Mouse (Mus musculus): ENCODE data around the gene Mink1. TPM values are rescaled to one million over a fixed set of nuclear protein-coding genes. Genes with fewer than 3 reads are reported as not detected.

Mink1 gene
- polyA plus RNA-seq, 1 experiment from 2014 or later, result 10.8 TPM

GRCm38 (mm10) chr11:70657991-70658390 lies 95.3 kb downstream of the Mink1 start:
- Histone ChIP-seq H3K9me3 (no peaks in the 10 kb centered on the region), H3K36me3 (peaks cover 20% of the 10 kb centered on the region), H3K9ac (no peak overlapping the region), H3K27me3 (no peaks in the 10 kb centered on the region), H3K4me2 (no peak overlapping the region; the same call in 1 of the 2 replicates), H3K4me3 (no peak overlapping the region), H3K27ac (no peak overlapping the region), H3K4me1 (peaks cover 31% of the 10 kb centered on the region)
- 46% methylated on average over 9 of the region's 9 CpGs for whole genome bisulfite sequencing
- no peak for ATAC-seq (ENCODE audit: borderline replicate concordance, extremely low read depth, low FRiP score, low TSS enrichment)

GRCm38 (mm10) chr11:70658521-70658920 lies 95.8 kb downstream of the Mink1 start:
- WGBS, result 72% methylated on average over 5 of the region's 5 CpGs
- H3K9ac ChIP-seq, result no peak overlapping the region
- no peak overlapping the region for H3K4me2 ChIP-seq
- ATAC-seq (ENCODE audit: borderline replicate concordance, extremely low read depth, low FRiP score, low TSS enrichment), result no peak
- H3K9me3 ChIP-seq, result no peaks in the 10 kb centered on the region
- H3K36me3 ChIP-seq, result peaks cover 24% of the 10 kb centered on the region
- no peak overlapping the region for H3K4me3 ChIP-seq
- H3K27ac ChIP-seq, result no peak overlapping the region
- peaks cover 30% of the 10 kb centered on the region for H3K4me1 ChIP-seq
- no peaks in the 10 kb centered on the region for H3K27me3 ChIP-seq

GRCm38 (mm10) chr11:70658942-70659341 lies 96.3 kb downstream of the Mink1 start:
- no peak overlapping the region for H3K4me3 ChIP-seq
- peaks cover 28% of the 10 kb centered on the region for H3K36me3 ChIP-seq
- no peaks in the 10 kb centered on the region for H3K27me3 ChIP-seq
- H3K4me2 ChIP-seq, result no peak overlapping the region
- no peak for ATAC-seq (ENCODE audit: borderline replicate concordance, extremely low read depth, low FRiP score, low TSS enrichment)
- H3K9me3 ChIP-seq, result no peaks in the 10 kb centered on the region
- H3K27ac ChIP-seq, result no peak overlapping the region
- H3K4me1 ChIP-seq, result peaks cover 30% of the 10 kb centered on the region
- WGBS, result 64% methylated on average over 8 of the region's 8 CpGs
- H3K9ac ChIP-seq, result no peak overlapping the region

- Histone ChIP-seq H3K9ac (no peak overlapping the region), H3K4me3 (no peak overlapping the region), H3K27me3 (no peaks in the 10 kb centered on the region), H3K9me3 (no peaks in the 10 kb centered on the region), H3K4me1 (peaks cover 30% of the 10 kb centered on the region), H3K4me2 (no peak overlapping the region), H3K27ac (no peak overlapping the region), H3K36me3 (peaks cover 44% of the 10 kb centered on the region)
- no peak for ATAC-seq (ENCODE audit: borderline replicate concordance, extremely low read depth, low FRiP score, low TSS enrichment)
- WGBS, result 81% methylated on average over 8 of the region's 8 CpGs
Measured at GRCm38 (mm10) chr11:70660571-70660970, 97.9 kb downstream of the Mink1 start.

DNA sequence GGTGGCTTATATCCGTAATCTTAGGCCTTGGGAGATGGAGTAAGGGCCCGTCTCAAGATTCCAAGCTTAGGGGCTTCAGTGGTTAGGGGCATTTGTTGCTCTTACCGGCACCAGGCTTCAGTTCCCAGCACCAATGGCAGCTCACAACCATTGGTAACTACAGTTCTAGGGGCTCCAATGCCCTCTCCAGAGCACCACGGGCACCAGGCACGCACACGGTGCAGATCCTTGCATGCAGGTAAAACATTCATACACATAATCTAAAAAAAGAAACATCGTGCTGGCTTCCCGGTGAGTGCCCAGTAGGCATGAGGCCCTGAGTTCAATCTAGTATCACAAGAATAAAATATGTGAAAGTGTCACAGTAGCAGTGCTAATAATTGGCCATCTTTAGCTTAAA lies 100.4 kb downstream of the Mink1 start:
- WGBS, result 92% methylated on average over 8 of the region's 8 CpGs
- no peak for ATAC-seq (ENCODE audit: borderline replicate concordance, extremely low read depth, low FRiP score, low TSS enrichment)
- H3K4me2 ChIP-seq, result no peak overlapping the region
- no peak overlapping the region for H3K27ac ChIP-seq
- H3K27me3 ChIP-seq, result no peaks in the 10 kb centered on the region
- no peak overlapping the region for H3K4me3 ChIP-seq
- no peak overlapping the region for H3K9ac ChIP-seq
- H3K9me3 ChIP-seq, result no peaks in the 10 kb centered on the region
- peaks cover 15% of the 10 kb centered on the region for H3K4me1 ChIP-seq
- H3K36me3 ChIP-seq, result peaks cover 48% of the 10 kb centered on the region

- Histone ChIP-seq H3K27ac (no peak overlapping the region), H3K27me3 (no peaks in the 10 kb centered on the region), H3K9ac (no peak overlapping the region), H3K9me3 (no peaks in the 10 kb centered on the region), H3K36me3 (peaks cover 48% of the 10 kb centered on the region), H3K4me3 (no peak overlapping the region), H3K4me1 (peaks cover 13% of the 10 kb centered on the region), H3K4me2 (no peak overlapping the region)
- WGBS, result 85% methylated on average over 6 of the region's 6 CpGs
- ATAC-seq (ENCODE audit: borderline replicate concordance, extremely low read depth, low FRiP score, low TSS enrichment), result no peak
Measured at GRCm38 (mm10) chr11:70663957-70664356, 101.3 kb downstream of the Mink1 start.

Other genes starting within 250 kb of the Mink1 start
- 0.34 and 1.7 TPM in 2 replicates for gene Alox12e, start 240.3 kb upstream of the Mink1 start, polyA plus RNA-seq (2015; fragmentation: Nextera tagmentation; extraction: Ambion mirVana)
- 0.45 and 0.93 TPM in 2 replicates for gene Alox15, start 210.8 kb upstream of the Mink1 start, polyA plus RNA-seq (2015; fragmentation: Nextera tagmentation; extraction: Ambion mirVana)
- gene Pelp1, start 152.8 kb upstream of the Mink1 start, polyA plus RNA-seq (2015; fragmentation: Nextera tagmentation; extraction: Ambion mirVana), result 38.1 and 38.2 TPM in 2 replicates
- gene Arrb2, start 130.2 kb upstream of the Mink1 start, polyA plus RNA-seq (2015; fragmentation: Nextera tagmentation; extraction: Ambion mirVana), result 15.3 and 19.3 TPM in 2 replicates
- 40.5 and 43.1 TPM in 2 replicates for gene Med11, start 111.0 kb upstream of the Mink1 start, polyA plus RNA-seq (2015; fragmentation: Nextera tagmentation; extraction: Ambion mirVana)
- 0.45 and 0.73 TPM in 2 replicates for gene Zmynd15, start 103.4 kb upstream of the Mink1 start, polyA plus RNA-seq (2015; fragmentation: Nextera tagmentation; extraction: Ambion mirVana)
- gene Cxcl16, start 102.9 kb upstream of the Mink1 start, polyA plus RNA-seq (2015; fragmentation: Nextera tagmentation; extraction: Ambion mirVana), result 6.3 and 7.3 TPM in 2 replicates
- gene Tm4sf5, start 57.6 kb upstream of the Mink1 start, polyA plus RNA-seq (2015; fragmentation: Nextera tagmentation; extraction: Ambion mirVana), result 1.2 and 1.8 TPM in 2 replicates
- gene Vmo1, start 48.3 kb upstream of the Mink1 start, polyA plus RNA-seq (2015; fragmentation: Nextera tagmentation; extraction: Ambion mirVana), result 1.0 and 1.2 TPM in 2 replicates
- gene Gltpd2, start 43.7 kb upstream of the Mink1 start, polyA plus RNA-seq (2015; fragmentation: Nextera tagmentation; extraction: Ambion mirVana), result 0.62 and 0.86 TPM in 2 replicates
- gene Psmb6, start 37.5 kb upstream of the Mink1 start, polyA plus RNA-seq (2015; fragmentation: Nextera tagmentation; extraction: Ambion mirVana), result 771 and 802 TPM in 2 replicates
- not detected in 2 replicates for gene Gm40193, start 29.9 kb upstream of the Mink1 start, polyA plus RNA-seq (2015; fragmentation: Nextera tagmentation; extraction: Ambion mirVana)
- gene Pld2, start 22.8 kb upstream of the Mink1 start, polyA plus RNA-seq (2015; fragmentation: Nextera tagmentation; extraction: Ambion mirVana), result 8.6 and 8.9 TPM in 2 replicates
- not detected in 2 replicates for gene 4930544D05Rik, start 53.0 kb downstream of the Mink1 start, polyA plus RNA-seq (2015; fragmentation: Nextera tagmentation; extraction: Ambion mirVana)
- 0.26 TPM in 1 of 2 replicates, not detected in the other for gene Chrne, start 56.3 kb downstream of the Mink1 start, polyA plus RNA-seq (2015; fragmentation: Nextera tagmentation; extraction: Ambion mirVana)
- gene Gp1ba, start 76.2 kb downstream of the Mink1 start, polyA plus RNA-seq (2015; fragmentation: Nextera tagmentation; extraction: Ambion mirVana), result 0.37 and 0.38 TPM in 2 replicates
- gene Rnf167, start 84.4 kb downstream of the Mink1 start, polyA plus RNA-seq (2015; fragmentation: Nextera tagmentation; extraction: Ambion mirVana), result 101 and 119 TPM in 2 replicates
- gene Slc25a11, start 84.6 kb downstream of the Mink1 start, polyA plus RNA-seq (2015; fragmentation: Nextera tagmentation; extraction: Ambion mirVana), result 150 and 162 TPM in 2 replicates
- 1,970 and 2,089 TPM in 2 replicates for gene Pfn1, start 91.8 kb downstream of the Mink1 start, polyA plus RNA-seq (2015; fragmentation: Nextera tagmentation; extraction: Ambion mirVana)
- 27.9 and 33.3 TPM in 2 replicates for gene Eno3, start 94.3 kb downstream of the Mink1 start, polyA plus RNA-seq (2015; fragmentation: Nextera tagmentation; extraction: Ambion mirVana)
- 170 TPM in 2 replicates for gene Spag7, start 106.5 kb downstream of the Mink1 start, polyA plus RNA-seq (2015; fragmentation: Nextera tagmentation; extraction: Ambion mirVana)
- gene Camta2, start 125.2 kb downstream of the Mink1 start, polyA plus RNA-seq (2015; fragmentation: Nextera tagmentation; extraction: Ambion mirVana), result 11.8 and 12.8 TPM in 2 replicates
- 1.0 and 1.5 TPM in 2 replicates for gene Inca1, start 137.3 kb downstream of the Mink1 start, polyA plus RNA-seq (2015; fragmentation: Nextera tagmentation; extraction: Ambion mirVana)
- gene Kif1c, start 137.7 kb downstream of the Mink1 start, polyA plus RNA-seq (2015; fragmentation: Nextera tagmentation; extraction: Ambion mirVana), result 4.7 and 4.8 TPM in 2 replicates
- gene Zfp3, start 201.3 kb downstream of the Mink1 start, polyA plus RNA-seq (2015; fragmentation: Nextera tagmentation; extraction: Ambion mirVana), result 4.6 and 5.4 TPM in 2 replicates
- gene Scimp, start 249.7 kb downstream of the Mink1 start, polyA plus RNA-seq (2015; fragmentation: Nextera tagmentation; extraction: Ambion mirVana), result 0.35 and 0.46 TPM in 2 replicates